Mouse (Mus musculus) testis, postnatal 14 days (tissue): Measurements from ENCODE around the gene Slc22a3.

Experiments used
- DNase-seq: peaks from one replicate; pipeline ENCODE4 v3.0.0; 2021; ENCODE audit warnings: low spot score

Slc22a3 gene

GRCm38 (mm10) chr17:12507654-12508204 lies at the start of gene Slc22a3:
TSS of gene Slc22a3 (minus strand) at chr17:12507704.
- no peak for DNase-seq

- DNase-seq, result peak; percentile 64
These were observed 27.0 kb upstream of the Slc22a3 start for GRCm38 (mm10) chr17:12534353-12535145.

DNA sequence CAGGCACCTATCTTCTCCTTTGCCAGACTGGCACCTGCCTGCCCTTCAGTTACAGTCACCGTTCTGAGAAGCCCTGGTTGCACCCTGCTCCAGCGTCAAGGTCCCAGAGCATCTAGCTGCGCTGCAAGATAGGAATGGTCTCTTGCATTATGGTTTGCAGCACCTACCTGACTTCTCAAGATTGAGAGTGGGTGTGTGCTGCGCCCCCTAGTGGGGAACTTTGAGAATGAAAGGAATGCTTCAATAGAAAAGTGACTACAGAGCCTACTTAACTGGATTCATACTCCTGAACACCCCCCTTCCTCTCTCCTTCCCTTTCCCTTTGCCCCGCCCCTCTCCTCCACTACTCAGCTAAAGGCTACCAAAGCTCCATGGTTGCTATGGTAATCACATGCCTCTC lies 24.6 kb upstream of the Slc22a3 start:
- peak; percentile 38 for DNase-seq

DNA sequence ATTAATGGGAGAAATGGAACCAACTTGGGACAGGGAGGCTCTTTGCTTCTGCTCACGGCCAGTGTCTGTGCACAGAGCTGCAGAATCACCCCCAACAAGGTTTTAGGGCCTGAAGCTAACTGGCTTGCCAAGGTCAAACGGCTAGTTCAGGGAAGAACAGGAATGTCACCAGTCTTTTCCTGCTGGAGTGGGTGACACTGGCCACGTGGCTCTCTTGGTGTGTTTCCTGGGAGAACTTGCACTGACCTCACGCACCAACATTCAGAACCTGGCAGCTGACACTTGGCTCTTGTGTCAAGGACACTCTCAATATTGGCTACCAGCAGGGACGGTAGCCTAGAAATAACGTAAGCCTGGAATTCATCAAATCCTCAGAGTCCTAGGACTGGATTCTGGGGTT lies 22.6 kb upstream of the Slc22a3 start:
- DNase-seq, result no peak

DNA sequence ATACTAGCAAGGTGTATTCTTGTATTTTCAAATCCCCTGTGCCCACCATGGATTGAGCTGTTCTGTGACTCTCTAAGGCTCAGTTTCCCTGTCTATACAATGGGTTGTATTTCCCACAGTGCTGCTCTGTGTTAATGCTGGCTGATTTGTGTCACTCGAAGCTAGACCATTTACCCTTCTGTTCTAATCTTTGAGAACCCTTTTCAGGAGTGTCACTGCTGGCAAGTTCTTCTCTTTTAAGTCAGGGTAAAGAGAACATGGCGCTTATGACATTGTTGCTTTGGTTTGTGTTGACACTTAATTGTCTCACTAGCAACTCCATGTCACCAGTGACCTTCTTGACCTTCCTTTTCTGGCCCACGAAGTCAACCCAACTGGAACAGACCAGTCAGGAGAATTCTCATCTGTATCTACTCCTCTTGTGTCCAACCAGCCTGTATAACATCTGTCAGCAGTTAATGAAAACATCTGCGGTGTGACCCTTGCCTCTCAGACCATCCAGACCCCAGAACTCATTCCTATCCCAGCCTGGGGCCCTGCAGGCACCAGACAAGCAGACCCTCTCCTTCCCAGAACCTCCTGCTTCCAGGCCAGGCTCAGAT lies 22.0 kb upstream of the Slc22a3 start:
- DNase-seq, result no peak

DNA sequence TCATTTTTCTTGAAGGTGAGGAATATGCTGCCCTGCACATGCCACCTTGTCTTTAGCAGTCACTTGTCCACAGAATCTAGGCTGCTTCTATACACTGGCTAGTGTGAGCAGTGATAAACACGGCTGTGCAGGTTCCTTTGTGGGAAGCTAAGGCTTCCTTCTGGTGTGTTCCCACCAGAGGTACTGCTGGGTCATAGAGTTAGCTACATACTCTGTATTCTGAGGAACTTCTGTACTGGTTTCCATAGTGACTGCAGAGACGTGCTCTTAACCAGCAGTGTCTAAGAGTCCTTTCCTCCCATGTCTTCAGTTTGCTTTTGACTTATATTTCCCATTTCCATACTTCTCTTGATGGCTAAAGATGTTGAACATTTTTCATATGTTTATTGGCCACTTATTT lies 11.6 kb upstream of the Slc22a3 start:
- no peak for DNase-seq

- DNase-seq, result no peak
These were observed 10.7 kb upstream of the Slc22a3 start for GRCm38 (mm10) chr17:12518194-12518593.

DNA sequence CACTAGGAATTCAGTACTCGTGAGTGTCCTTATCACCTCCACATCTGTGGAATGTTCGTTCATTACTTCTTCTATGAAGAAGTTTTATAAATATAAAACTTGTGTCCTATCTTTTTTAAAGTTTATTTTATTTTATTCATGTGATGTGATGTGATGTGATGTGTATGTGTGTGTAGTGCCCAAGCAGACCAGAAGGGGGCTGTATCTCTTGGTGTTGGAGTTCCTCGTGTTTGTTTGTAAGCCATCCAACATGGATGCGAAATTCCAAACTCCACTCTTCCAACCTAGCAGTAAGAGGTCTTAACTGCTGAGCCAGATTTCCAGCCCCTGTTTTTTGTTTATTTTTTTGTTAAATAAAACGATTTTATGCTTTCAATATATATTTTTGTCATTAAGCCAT lies 6.5 kb upstream of the Slc22a3 start:
- DNase-seq, result no peak

- no peak for DNase-seq
These were observed 5.8 kb upstream of the Slc22a3 start for GRCm38 (mm10) chr17:12513107-12513923.

- DNase-seq, result no peak
These were observed 3.7 kb upstream of the Slc22a3 start for GRCm38 (mm10) chr17:12511193-12511592.

DNA sequence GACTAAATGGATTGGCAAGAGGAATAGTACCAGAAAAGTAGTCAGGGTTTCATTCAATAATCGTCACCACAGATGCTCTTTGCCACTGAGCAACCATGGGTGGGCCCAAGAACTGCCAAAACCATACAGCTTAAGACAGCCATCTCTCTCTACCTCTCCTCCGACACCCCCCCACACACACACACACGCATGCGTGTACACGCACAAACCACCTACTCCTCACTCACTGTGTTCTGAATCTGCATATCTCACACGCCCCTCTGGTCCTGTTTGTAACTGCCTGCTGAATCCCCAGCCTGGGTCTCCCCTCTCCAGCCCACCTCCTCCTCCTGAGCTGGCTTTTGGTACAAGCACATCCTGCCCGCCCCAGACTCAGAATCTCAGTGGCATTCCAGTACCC lies 872 bp upstream of the Slc22a3 start:
- DNase-seq, result no peak

DNA sequence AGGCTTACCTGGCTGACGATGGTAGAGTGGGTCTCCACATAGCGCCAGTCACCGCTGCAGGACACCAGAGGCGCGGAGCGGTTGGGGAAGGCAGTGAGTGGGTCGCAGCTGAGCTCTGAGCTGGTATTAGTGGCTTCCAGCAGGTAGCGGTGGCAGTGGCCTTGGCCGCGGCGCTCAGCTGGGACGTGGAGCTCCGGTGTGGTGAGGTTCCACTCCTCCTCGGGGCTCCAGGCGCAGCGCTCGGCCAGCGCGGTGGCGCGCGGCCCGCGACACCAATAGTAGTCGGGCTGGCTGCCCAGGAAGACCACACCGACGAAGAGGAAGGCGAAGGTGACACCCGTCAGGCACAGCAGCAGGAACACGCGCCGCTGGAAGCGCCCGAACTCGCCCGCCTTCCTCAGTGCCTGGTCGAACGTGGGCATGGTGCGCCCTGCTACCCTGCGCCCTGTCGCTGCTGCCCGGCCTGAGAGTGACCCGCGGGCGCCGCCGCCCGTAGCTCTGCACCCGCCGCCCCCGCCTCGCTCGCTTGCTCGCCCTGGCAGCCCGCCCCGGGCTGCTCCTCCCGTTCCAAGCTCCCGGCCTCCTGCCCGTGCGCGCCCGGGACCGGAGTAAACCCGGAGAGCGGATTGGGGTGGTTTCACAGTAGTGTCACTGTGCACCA lies 471 bp downstream of the Slc22a3 start:
- no peak for DNase-seq

GRCm38 (mm10) chr17:12505708-12506107 lies 1.8 kb downstream of the Slc22a3 start:
- no peak for DNase-seq

- no peak for DNase-seq
These were observed 8.1 kb downstream of the Slc22a3 start for GRCm38 (mm10) chr17:12499426-12499825.

DNA sequence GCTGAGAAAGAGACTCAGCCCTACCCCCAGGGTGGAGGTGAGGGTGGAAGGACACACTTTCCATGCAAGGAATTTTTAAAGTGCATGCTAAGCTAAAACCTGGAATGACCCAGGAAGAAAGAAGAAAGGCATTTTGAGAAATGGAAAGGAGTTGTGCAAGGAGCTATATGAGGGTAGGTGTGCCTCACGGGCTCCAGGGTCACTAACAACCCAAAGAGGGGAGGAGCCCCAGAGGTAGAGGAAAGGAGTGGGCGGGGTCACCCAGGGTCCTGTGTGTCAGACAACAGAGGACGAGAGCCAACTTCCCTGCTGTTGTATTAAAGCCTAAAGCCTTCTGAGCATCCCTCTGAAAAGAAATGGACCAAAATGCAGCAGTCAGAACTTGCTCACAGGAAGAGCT lies 11.9 kb downstream of the Slc22a3 start:
- DNase-seq, result no peak

- DNase-seq, result no peak
These were observed 15.9 kb downstream of the Slc22a3 start for GRCm38 (mm10) chr17:12491591-12491990.

DNA sequence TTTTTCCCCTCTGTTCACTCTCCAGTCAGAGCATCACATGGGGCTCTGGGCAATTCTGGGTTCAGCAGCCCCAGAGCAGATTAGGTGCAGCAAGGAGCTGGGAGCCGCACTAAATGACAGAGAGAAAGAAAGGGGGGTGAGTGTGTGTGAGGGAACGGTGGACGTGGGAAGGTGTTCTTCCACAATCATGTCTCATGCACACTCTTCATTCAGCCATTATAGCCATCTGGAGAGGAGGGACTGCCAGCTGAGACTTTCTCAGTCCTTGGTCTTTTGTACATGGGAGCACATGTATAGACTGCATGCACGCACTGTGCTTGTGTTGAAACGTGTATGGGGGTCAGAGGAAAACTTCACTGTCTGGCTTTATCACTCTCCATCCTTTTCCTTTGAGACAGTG lies 17.6 kb downstream of the Slc22a3 start:
- no peak for DNase-seq

DNA sequence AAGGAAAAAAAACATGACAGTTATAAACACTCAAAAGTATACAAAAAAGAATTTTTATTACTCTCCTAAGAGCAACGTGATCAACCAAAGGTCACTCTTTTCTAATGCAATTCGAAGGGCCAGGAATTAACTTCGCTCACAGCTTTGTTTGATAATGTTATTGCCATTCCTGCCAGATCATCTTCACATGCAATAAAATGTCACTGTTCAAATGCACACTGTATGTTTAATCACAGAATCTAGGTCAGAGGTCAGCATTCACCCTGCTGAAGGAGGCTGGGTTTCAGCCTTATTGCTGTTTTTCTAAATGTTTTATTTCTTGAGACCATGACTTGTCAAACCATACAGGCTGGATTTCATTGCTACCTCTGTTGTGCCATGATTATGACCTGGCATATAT lies 21.8 kb downstream of the Slc22a3 start:
- DNase-seq, result no peak

DNA sequence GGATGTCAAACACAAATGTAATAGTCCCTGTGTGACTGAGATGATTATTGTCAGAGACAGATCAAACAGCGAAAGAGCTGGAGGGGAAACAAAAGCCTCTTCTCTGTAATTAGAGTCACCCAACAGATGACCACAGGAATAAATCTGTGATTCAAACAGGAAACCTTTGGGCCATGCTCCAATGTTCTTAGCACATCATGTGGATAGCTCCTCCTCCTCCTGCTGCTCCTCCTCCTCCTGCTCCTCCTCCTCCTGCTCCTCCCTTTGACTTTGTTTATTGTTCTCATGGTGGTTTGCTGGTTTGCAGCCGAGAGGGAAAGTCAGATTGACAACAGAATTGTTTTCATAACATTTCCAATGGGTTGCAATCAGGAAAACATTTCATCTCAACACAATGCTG lies 28.1 kb downstream of the Slc22a3 start:
- no peak for DNase-seq

DNA sequence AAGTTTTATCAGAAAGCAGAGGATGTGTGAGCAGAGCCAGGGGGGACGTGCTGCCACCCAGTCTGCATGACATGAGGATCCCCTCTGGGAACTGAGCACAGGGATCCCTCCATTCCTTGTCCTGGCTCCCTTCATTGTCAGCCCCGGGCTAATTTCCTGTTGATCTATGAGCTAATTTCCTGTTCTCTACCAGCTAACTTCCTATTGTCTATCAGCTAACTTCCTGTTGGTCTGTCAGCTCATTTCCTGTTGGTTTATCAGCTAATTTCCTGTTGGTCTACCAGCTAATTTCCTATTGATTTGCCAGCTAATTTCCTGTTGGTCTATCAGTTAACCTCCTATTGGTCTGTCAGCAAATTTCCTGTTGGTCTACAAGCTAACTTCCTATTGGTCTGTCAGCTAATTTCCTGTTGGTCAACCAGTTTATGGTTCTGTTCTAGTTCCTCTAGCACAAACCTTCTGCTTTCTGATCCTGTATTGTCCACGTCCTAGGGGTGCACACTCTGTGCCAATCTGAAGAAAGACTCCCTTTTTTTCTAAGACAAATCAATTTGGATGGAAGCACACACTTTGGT lies 32.9 kb downstream of the Slc22a3 start:
- DNase-seq, result no peak

- no peak for DNase-seq
These were observed 35.0 kb downstream of the Slc22a3 start for GRCm38 (mm10) chr17:12472547-12472946.

DNA sequence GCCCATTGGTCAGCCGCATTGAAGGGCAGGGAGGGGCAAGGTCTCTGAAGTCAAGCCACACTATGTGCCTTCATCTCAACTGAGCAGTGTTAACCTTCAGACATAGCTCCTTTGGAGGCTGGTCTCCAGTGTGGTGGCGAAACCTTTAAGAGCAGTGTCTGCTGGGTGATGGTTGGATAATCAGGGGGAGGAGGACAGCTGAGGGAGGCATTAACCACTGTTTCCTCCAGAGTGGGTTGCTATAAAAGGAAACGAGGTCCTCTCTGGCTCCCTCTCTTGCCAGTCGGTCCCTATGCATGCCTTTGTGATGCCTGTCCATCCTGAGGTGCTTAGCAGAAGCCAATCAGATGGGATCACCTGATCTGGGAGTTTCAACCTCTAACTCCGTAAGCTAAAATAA lies 38.8 kb downstream of the Slc22a3 start:
- no peak for DNase-seq
